Mouse (Mus musculus) lung, postnatal 0 days (tissue): ENCODE results near the gene Cxcl1. TPM values are rescaled to one million over a fixed set of nuclear protein-coding genes. Genes with fewer than 3 reads are reported as not detected.
A peak's percentile ranks its signal among the peaks of the same experiment; 100 is the strongest.
"Not testable (repeated sequence)": the region's sequence is repeated elsewhere in the genome, so short reads cannot be mapped to it uniquely, and the experiment has no call there.

Experiments
- ATAC-seq: fragments of 200-750 bp; cut with Nextera tagmentation; 2 replicates; pipeline ENCODE4 v1.8.0; 2017; ENCODE audit warnings: moderate library complexity
- DNase-seq: peaks from one replicate; pipeline ENCODE4 v3.0.0-alpha.2; 2016; ENCODE audit warnings: low spot score
- H3K27ac ChIP-seq: fragments of 300-500 bp; sonication (generic); 2 replicates; pipeline ENCODE4 v1.5.1; 2014; ENCODE audit warnings: antibody characterized with exemption, mild to moderate bottlenecking, low read length, mixed read lengths
- H3K27me3 ChIP-seq: fragments of 300-500 bp; sonication (generic); replicated peaks from 2 replicates; pipeline ENCODE4 v1.6.1; 2014; ENCODE audit warnings: low read length, mixed read lengths; ENCODE audit not compliant: insufficient read depth
- H3K36me3 ChIP-seq: fragments of 300-500 bp; sonication (generic); 2 replicates; pipeline ENCODE4 v1.6.1; 2014; ENCODE audit warnings: low read length, mixed read lengths; ENCODE audit not compliant: insufficient read depth
- H3K4me1 ChIP-seq: fragments of 300-500 bp; sonication (generic); 2 replicates; pipeline ENCODE4 v1.6.1; 2014; ENCODE audit warnings: antibody characterized with exemption, low read depth, low read length, mixed read lengths; ENCODE audit not compliant: insufficient read depth
- H3K4me2 ChIP-seq: fragments of 300-500 bp; sonication (generic); replicated peaks from 2 replicates; pipeline ENCODE4 v1.6.1; 2014; ENCODE audit warnings: low read depth, mild to moderate bottlenecking, low read length, moderate library complexity, mixed read lengths
- H3K4me3 ChIP-seq: fragments of 300-500 bp; sonication (generic); 2 replicates; pipeline ENCODE4 v1.5.1; 2014; ENCODE audit warnings: low read depth, low read length
- H3K9ac ChIP-seq: fragments of 300-500 bp; sonication (generic); replicated peaks from 2 replicates; pipeline ENCODE4 v1.6.1; 2014; ENCODE audit warnings: low read depth, mild to moderate bottlenecking
- H3K9me3 ChIP-seq: fragments of 300-500 bp; sonication (generic); 2 replicates; pipeline ENCODE4 v1.6.1; 2016; ENCODE audit warnings: low read length, mixed read lengths
- CTCF ChIP-seq: IDR thresholded peaks from 2 replicates; pipeline ENCODE4 v1.5.1; 2016; ENCODE audit warnings: antibody characterized with exemption, mild to moderate bottlenecking
- EP300 ChIP-seq: IDR thresholded peaks from 2 replicates; pipeline ENCODE4 v1.6.1; 2016; ENCODE audit warnings: antibody characterized with exemption, mild to moderate bottlenecking, control low read depth
- WGBS: fragments of 180-500 bp; shearing (Covaris S2); extraction: QIAGEN DNeasy Blood & Tissue Kit; methylation state at CpG from one replicate; pipeline ENCODE4 v1.1.7; 2014; 5-methylcytosine and 5-hydroxymethylcytosine counted together
- polyA plus RNA-seq: library from polyadenylated mRNA; unstranded; fragments of >200 nt; fragmentation: Nextera tagmentation; extraction: Ambion mirVana; gene quantifications from 2 replicates; pipeline ENCODE4 v1.2.1, GENCODE M21; 2015

Cxcl1 gene
- polyA plus RNA-seq, result 2.1 and 30.8 TPM in 2 replicates

DNA sequence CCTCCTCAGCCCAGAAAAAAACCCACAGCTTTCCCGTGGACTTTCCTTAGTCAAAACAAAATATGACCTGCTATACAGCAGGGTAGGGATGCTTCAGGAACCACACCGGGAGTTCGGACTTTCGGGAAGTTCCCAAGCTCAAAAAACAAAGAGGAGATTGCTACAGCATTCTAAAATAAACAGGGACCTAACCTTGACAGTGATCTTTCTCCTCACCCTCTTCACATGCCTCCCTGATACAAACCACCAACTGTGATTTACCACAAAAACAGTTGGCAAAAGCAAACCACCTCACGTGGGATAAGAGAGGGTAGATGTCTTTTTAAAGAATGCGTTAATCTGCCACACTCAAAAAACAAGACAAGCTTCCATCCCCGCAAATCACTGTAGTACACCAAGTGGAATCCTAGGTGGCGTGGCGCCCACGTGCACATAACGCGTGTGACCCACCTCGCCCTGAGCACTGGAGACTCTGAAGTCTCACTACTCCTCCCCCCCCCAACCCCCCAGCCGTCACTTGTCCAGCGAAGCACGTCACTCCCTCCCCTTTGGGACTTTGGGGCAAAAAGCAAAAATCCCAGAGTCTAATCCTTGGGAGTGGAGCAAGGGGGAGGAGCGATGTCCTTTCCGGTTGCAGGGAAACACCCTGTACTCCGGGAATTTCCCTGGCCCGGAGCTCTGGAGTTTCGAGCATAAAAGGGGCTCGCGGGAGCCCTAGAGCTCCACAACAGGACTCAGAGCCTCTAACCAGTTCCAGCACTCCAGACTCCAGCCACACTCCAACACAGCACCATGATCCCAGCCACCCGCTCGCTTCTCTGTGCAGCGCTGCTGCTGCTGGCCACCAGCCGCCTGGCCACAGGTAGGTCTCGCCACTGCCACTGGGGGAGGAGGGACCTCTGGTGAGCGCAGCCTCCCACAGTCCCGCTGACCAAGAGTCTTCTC, at the start of gene Cxcl1:
Gene Cxcl1, plus strand, starts transcription at position 723 of the 945 bp plus-strand sequence.
- no peak within 1 kb of the TSS for H3K27ac ChIP-seq
- DNase-seq, result peak; percentile 65

DNA sequence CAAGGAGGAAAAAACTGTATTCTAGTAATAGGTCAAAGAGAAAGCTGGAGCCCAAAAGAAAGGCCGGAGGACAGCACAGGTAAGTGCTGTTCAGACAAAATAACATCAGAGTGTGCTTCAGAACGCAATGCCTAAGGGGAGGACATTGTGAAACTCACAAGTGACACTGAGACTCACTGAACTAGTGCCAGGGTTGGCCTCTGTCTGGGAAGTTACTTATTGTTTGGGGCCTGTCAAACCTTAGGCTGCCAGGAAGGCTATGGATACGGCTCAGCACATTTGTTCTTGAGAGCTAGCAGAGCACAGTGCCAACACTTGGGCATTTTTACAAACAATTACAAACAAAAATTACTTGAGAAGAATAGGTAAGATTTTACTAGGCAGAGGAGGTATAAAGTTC, 47.1 kb upstream of the Cxcl1 start:
- TF ChIP-seq EP300 (0 out of 2 replicates have a peak, but pooled peaks have one; percentile 21), CTCF (no peak)
- Histone ChIP-seq H3K27ac (no peak overlapping the region), H3K4me3 (no peak overlapping the region), H3K27me3 (no peaks in the 10 kb centered on the region), H3K36me3 (no peaks in the 10 kb centered on the region), H3K4me1 (no peaks in the 10 kb centered on the region), H3K4me2 (no peak overlapping the region), H3K9ac (no peak overlapping the region), H3K9me3 (no peaks in the 10 kb centered on the region)
- DNase-seq, result peak; percentile 31
- ATAC-seq, result peak; percentile 57
- 52% methylated on average over 3 of the region's 3 CpGs for WGBS

More for the DNA sequence above, at the start of gene Cxcl1:
- no peaks in the 10 kb centered on the region for H3K36me3 ChIP-seq
- ATAC-seq, result peak; percentile 83
- no peak for TF ChIP-seq EP300
- TF ChIP-seq CTCF, result peak; percentile 61
- H3K9me3 ChIP-seq, result no peaks in the 10 kb centered on the region
- no peaks in the 10 kb centered on the region for H3K27me3 ChIP-seq
- H3K9ac ChIP-seq, result peak within 1 kb of the TSS; percentile 26; the same call in 1 of the 2 replicates
- no peaks in the 10 kb centered on the region for H3K4me1 ChIP-seq
- peak within 1 kb of the TSS; percentile 50 for H3K4me3 ChIP-seq
- WGBS, result 9% methylated on average over 30 of the region's 30 CpGs
- peak within 1 kb of the TSS; percentile 70 for H3K4me2 ChIP-seq

GRCm38 (mm10) chr5:90850096-90850495, 40.9 kb upstream of the Cxcl1 start:
- H3K27me3 ChIP-seq, H3K9me3 ChIP-seq, DNase-seq, H3K27ac ChIP-seq, H3K4me3 ChIP-seq, ATAC-seq, H3K4me2 ChIP-seq, H3K4me1 ChIP-seq, H3K36me3 ChIP-seq, H3K9ac ChIP-seq: not testable (repeated sequence)
- WGBS, result 85% methylated on average over 7 of the region's 7 CpGs

DNA sequence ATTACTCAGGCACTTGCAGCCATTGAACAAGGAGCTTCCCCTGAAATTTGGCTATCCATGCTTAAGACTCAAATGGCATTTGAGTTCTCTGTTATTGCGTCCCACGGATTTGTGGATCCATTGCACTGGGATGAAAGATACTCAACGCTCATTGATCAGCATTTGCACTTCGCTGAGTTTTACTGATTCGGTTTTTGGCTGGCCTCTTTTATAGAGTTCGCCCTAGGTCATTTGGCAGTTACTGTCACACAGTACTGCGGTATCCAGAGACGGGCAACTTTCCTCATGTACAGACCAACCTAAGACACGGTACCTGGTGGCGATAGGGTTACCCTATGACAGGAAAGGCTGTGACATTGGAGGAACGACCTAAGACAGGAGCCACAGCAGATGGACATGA, 39.6 kb upstream of the Cxcl1 start:
- not testable (repeated sequence) for ATAC-seq, H3K27ac ChIP-seq, H3K4me3 ChIP-seq, H3K4me2 ChIP-seq, H3K27me3 ChIP-seq, H3K36me3 ChIP-seq, H3K9me3 ChIP-seq, H3K9ac ChIP-seq, H3K4me1 ChIP-seq, DNase-seq
- WGBS, result 93% methylated on average over 11 of the region's 11 CpGs

DNA sequence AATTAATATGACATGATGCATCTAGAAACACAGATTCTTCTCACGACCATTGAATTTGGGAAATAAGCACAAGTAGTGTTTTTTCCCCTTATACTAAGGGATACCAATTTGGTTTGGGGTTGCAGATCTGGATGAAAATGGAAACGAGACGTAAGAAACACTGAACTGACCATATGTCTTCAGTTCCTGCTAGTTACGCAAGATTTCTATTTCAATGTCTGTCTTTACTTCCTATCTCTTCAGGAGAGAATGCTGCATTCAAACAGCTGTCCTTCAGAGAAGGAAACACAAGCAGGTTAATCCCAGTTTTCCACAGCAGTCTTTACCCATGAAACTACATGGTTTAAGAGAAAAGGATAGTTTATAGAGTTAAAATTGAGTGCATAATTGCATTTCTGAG, 37.8 kb upstream of the Cxcl1 start:
- Histone ChIP-seq H3K4me2 (no peak overlapping the region), H3K27ac (no peak overlapping the region), H3K36me3 (no peaks in the 10 kb centered on the region), H3K9me3 (no peaks in the 10 kb centered on the region), H3K27me3 (no peaks in the 10 kb centered on the region), H3K4me3 (no peak overlapping the region), H3K4me1 (no peaks in the 10 kb centered on the region), H3K9ac (no peak overlapping the region)
- WGBS, result 79% methylated on average over 4 of the region's 4 CpGs
- no peak for TF ChIP-seq CTCF
- no peak for TF ChIP-seq EP300
- ATAC-seq, result no peak
- DNase-seq, result no peak

- Histone ChIP-seq H3K4me2 (no peak overlapping the region), H3K4me3 (no peak overlapping the region), H3K27me3 (no peaks in the 10 kb centered on the region), H3K36me3 (no peaks in the 10 kb centered on the region), H3K9me3 (no peaks in the 10 kb centered on the region), H3K4me1 (no peaks in the 10 kb centered on the region), H3K9ac (no peak overlapping the region), H3K27ac (no peak overlapping the region)
- 49% methylated on average over 7 of the region's 7 CpGs for WGBS
- no peak for TF ChIP-seq CTCF
- 0 out of 2 replicates have a peak, but pooled peaks have one; percentile 15 for TF ChIP-seq EP300
- ATAC-seq, result peak; percentile 49
- peak; percentile 65 for DNase-seq
These were observed 35.5 kb upstream of the Cxcl1 start for GRCm38 (mm10) chr5:90855308-90856230.
